Mouse (Mus musculus): ENCODE measurements around the gene A730061H03Rik. TPM values are rescaled to one million over a fixed set of nuclear protein-coding genes. Genes with fewer than 3 reads are reported as not detected.

A730061H03Rik gene
- polyA plus RNA-seq, 1 experiment from 2014 or later = 0.55 TPM

DNA sequence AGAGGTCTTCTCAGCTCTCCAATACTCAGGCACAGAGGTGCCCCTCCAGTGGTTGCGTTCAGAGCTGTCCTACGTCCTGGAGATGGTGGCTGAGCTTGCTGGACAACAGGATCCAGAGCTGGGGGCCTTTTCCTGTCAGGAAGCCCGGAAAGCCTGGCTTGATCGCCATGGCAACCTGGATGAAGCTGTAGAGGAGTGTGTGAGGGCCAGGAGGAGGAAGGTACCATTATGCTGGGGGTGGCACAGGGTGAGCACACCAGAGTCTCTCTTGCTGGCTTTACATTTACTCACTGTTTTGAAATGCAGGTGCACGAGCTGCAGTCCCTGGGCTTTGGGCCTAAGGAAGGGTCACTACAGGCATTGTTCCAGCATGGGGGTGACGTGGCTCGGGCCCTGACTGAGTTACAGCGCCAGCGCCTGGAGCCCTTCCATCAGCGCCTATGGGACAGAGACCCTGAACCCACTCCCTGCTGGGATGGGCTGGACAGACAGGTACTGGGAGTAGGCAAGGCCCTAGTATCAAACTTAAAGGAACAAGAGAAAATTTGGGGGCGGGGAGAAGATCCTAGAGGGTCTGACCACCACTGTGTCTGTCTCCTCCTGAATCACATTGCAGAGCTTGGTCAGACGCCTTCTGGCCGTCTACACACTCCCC lies 36.0 kb upstream of the A730061H03Rik start:
- ATAC-seq = no peak
- Histone ChIP-seq H3K4me2 (ENCODE audit: low read length) (no peak overlapping the region), H3K9me3 (replicated peaks; ENCODE audit: control insufficient read depth, low read length, poor library complexity, severe bottlenecking) (no peaks in the 10 kb centered on the region), H3K9ac (ENCODE audit: low read depth, low read length) (no peak overlapping the region), H3K4me1 (ENCODE audit: control insufficient read depth, insufficient read depth, low read length) (peaks cover 20% of the 10 kb centered on the region), H3K4me3 (ENCODE audit: low read depth, low read length) (no peak overlapping the region), H3K27me3 (ENCODE audit: control insufficient read depth, insufficient read depth, low read depth, low read length) (no peaks in the 10 kb centered on the region), H3K36me3 (ENCODE audit: control insufficient read depth, insufficient read depth, low read length) (peaks cover 44% of the 10 kb centered on the region), H3K27ac (ENCODE audit: low read length) (no peak overlapping the region)
- 69% methylated on average over 13 of the region's 13 CpGs for WGBS

- H3K36me3 ChIP-seq (ENCODE audit: control insufficient read depth, insufficient read depth, low read length) = peaks cover 21% of the 10 kb centered on the region
- no peak for ATAC-seq
- H3K9ac ChIP-seq (ENCODE audit: low read depth, low read length) = peak overlapping the region; percentile 86
- 7% methylated on average over 16 of the region's 16 CpGs for WGBS
- H3K4me1 ChIP-seq (ENCODE audit: control insufficient read depth, insufficient read depth, low read length) = peaks cover 26% of the 10 kb centered on the region
- no peaks in the 10 kb centered on the region for H3K9me3 ChIP-seq (replicated peaks; ENCODE audit: control insufficient read depth, low read length, poor library complexity, severe bottlenecking)
- no peaks in the 10 kb centered on the region for H3K27me3 ChIP-seq (ENCODE audit: control insufficient read depth, insufficient read depth, low read depth, low read length)
- peak overlapping the region; percentile 95 for H3K4me2 ChIP-seq (ENCODE audit: low read length)
- peak overlapping the region; percentile 91; the same call in 1 of the 2 replicates for H3K27ac ChIP-seq (ENCODE audit: low read length)
- peak overlapping the region; percentile 91 for H3K4me3 ChIP-seq (ENCODE audit: low read depth, low read length)
These were observed 32.0 kb upstream of the A730061H03Rik start for GRCm38 (mm10) chr14:55592226-55592625.

GRCm38 (mm10) chr14:55591331-55591891 lies 31.2 kb upstream of the A730061H03Rik start, which contains the start of gene Rnf31:
Gene Rnf31, plus strand, starts transcription at chr14:55591708.
- Histone ChIP-seq H3K4me1 (ENCODE audit: control insufficient read depth, insufficient read depth, low read length) (peaks cover 26% of the 10 kb centered on the region), H3K4me2 (ENCODE audit: low read length) (peak within 1 kb of the TSS; percentile 95), H3K4me3 (ENCODE audit: low read depth, low read length) (peak within 1 kb of the TSS; percentile 91), H3K9me3 (replicated peaks; ENCODE audit: control insufficient read depth, low read length, poor library complexity, severe bottlenecking) (no peaks in the 10 kb centered on the region), H3K27ac (ENCODE audit: low read length) (peak within 1 kb of the TSS; percentile 91), H3K27me3 (ENCODE audit: control insufficient read depth, insufficient read depth, low read depth, low read length) (no peaks in the 10 kb centered on the region), H3K36me3 (ENCODE audit: control insufficient read depth, insufficient read depth, low read length) (peaks cover 18% of the 10 kb centered on the region), H3K9ac (ENCODE audit: low read depth, low read length) (peak within 1 kb of the TSS; percentile 86)
- peak; percentile 94 for ATAC-seq
- WGBS = under 1% methylated on average over 33 of the region's 33 CpGs

GRCm38 (mm10) chr14:55590748-55591330 lies 30.6 kb upstream of the A730061H03Rik start, which contains the start of gene Psme2:
Gene Psme2, minus strand, starts transcription at chr14:55591113.
- no peaks in the 10 kb centered on the region for H3K9me3 ChIP-seq (replicated peaks; ENCODE audit: control insufficient read depth, low read length, poor library complexity, severe bottlenecking)
- H3K4me3 ChIP-seq (ENCODE audit: low read depth, low read length) = peak within 1 kb of the TSS; percentile 91
- peaks cover 13% of the 10 kb centered on the region for H3K36me3 ChIP-seq (ENCODE audit: control insufficient read depth, insufficient read depth, low read length)
- peaks cover 26% of the 10 kb centered on the region for H3K4me1 ChIP-seq (ENCODE audit: control insufficient read depth, insufficient read depth, low read length)
- peak within 1 kb of the TSS; percentile 91 for H3K27ac ChIP-seq (ENCODE audit: low read length)
- 0% methylated on average over 22 of the region's 22 CpGs for WGBS
- H3K27me3 ChIP-seq (ENCODE audit: control insufficient read depth, insufficient read depth, low read depth, low read length) = no peaks in the 10 kb centered on the region
- peak; percentile 95 for ATAC-seq
- peak within 1 kb of the TSS; percentile 95 for H3K4me2 ChIP-seq (ENCODE audit: low read length)
- peak within 1 kb of the TSS; percentile 86 for H3K9ac ChIP-seq (ENCODE audit: low read depth, low read length)

DNA sequence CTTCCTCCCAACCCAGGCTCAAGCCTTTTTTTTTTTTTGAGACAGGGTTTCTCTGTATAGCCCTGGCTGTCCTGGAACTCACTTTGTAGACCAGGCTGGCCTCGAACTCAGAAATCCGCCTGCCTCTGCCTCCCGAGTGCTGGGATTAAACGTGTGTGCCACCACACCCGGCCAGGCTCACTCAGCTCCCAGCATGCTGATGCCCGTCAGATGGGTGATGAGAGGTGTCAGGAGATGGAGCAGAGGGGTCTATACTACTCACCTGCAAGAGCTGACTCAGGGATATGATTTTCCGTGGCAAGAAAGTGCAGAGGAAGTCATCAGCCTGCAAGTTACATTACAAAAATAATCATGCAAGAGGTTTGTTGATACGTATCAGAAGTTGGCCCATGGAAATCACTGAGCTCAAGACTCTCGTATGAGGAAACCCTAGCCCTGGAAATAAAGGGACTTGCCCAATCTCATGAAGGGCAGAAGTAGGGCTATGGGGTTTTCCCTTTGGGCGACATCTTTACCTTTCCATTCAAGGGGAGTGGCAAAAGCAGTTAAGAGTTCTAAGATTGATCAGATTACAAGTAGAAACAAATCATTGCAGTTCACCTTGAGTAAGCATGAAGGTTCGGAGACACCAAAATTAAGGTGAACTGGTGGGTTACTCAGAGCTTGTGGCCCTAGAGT lies 29.7 kb upstream of the A730061H03Rik start:
- H3K4me3 ChIP-seq (ENCODE audit: low read depth, low read length) = peak overlapping the region; percentile 91
- H3K9me3 ChIP-seq (replicated peaks; ENCODE audit: control insufficient read depth, low read length, poor library complexity, severe bottlenecking) = no peaks in the 10 kb centered on the region
- H3K4me2 ChIP-seq (ENCODE audit: low read length) = peak overlapping the region; percentile 95
- H3K27ac ChIP-seq (ENCODE audit: low read length) = peak overlapping the region; percentile 91
- WGBS = 91% methylated on average over 11 of the region's 11 CpGs
- H3K36me3 ChIP-seq (ENCODE audit: control insufficient read depth, insufficient read depth, low read length) = peaks cover 6% of the 10 kb centered on the region; the same call in 1 of the 2 replicates
- peaks cover 29% of the 10 kb centered on the region for H3K4me1 ChIP-seq (ENCODE audit: control insufficient read depth, insufficient read depth, low read length)
- no peak for ATAC-seq
- H3K9ac ChIP-seq (ENCODE audit: low read depth, low read length) = peak overlapping the region; percentile 86
- no peaks in the 10 kb centered on the region for H3K27me3 ChIP-seq (ENCODE audit: control insufficient read depth, insufficient read depth, low read depth, low read length)

GRCm38 (mm10) chr14:55589271-55589670 lies 29.1 kb upstream of the A730061H03Rik start:
- Histone ChIP-seq H3K36me3 (ENCODE audit: control insufficient read depth, insufficient read depth, low read length) (peaks cover 6% of the 10 kb centered on the region; the same call in 1 of the 2 replicates), H3K9me3 (replicated peaks; ENCODE audit: control insufficient read depth, low read length, poor library complexity, severe bottlenecking) (no peaks in the 10 kb centered on the region), H3K4me2 (ENCODE audit: low read length) (no peak overlapping the region), H3K9ac (ENCODE audit: low read depth, low read length) (no peak overlapping the region), H3K27ac (ENCODE audit: low read length) (no peak overlapping the region), H3K27me3 (ENCODE audit: control insufficient read depth, insufficient read depth, low read depth, low read length) (no peaks in the 10 kb centered on the region), H3K4me1 (ENCODE audit: control insufficient read depth, insufficient read depth, low read length) (peaks cover 32% of the 10 kb centered on the region), H3K4me3 (ENCODE audit: low read depth, low read length) (no peak overlapping the region)
- WGBS = 94% methylated on average over 5 of the region's 5 CpGs
- no peak for ATAC-seq

DNA sequence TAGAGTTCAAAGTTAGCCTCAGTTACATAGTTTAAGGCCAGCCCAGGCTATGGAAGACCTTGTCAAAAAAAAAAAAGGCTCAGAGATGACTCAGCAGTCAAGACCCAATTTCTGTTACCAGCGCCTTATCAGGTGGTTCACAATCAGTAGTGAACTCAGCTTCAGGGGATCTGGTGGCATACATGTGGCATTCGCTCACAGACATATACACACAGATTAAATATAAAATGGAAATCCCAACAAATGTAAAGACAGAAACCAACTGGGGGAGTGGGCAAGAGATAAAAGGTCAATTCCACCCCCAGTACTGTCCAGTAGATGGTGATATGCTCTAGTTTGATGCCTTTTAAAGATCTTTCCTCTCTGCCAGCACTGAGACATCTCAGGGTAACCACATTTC lies 25.9 kb upstream of the A730061H03Rik start:
- Histone ChIP-seq H3K27ac (ENCODE audit: low read length) (no peak overlapping the region), H3K36me3 (ENCODE audit: control insufficient read depth, insufficient read depth, low read length) (peaks cover 4% of the 10 kb centered on the region; the same call in 1 of the 2 replicates), H3K27me3 (ENCODE audit: control insufficient read depth, insufficient read depth, low read depth, low read length) (no peaks in the 10 kb centered on the region), H3K4me3 (ENCODE audit: low read depth, low read length) (no peak overlapping the region), H3K4me2 (ENCODE audit: low read length) (no peak overlapping the region), H3K4me1 (ENCODE audit: control insufficient read depth, insufficient read depth, low read length) (peaks cover 16% of the 10 kb centered on the region), H3K9me3 (replicated peaks; ENCODE audit: control insufficient read depth, low read length, poor library complexity, severe bottlenecking) (no peaks in the 10 kb centered on the region), H3K9ac (ENCODE audit: low read depth, low read length) (no peak overlapping the region)
- ATAC-seq = no peak
- WGBS = 96% methylated on average over 2 of the region's 2 CpGs

DNA sequence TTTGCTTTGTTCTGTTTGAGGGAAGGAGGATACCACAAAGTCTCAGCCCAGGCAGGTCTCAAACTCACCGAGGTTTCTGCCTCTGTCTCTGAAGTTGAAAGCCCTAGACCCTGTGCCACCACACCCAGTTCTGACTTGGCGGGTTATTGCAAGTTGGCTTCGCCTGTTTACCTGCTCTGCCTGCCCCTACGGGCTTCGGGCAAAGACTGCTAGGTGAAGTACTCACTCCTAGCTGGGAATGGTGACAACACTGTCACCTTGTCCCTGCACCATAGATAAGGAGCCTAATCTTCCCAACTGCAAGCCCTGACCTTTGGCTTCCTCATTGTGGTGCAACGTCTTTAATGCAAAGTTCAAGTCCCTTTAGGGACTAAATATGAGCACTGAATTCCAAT lies 25.4 kb upstream of the A730061H03Rik start:
- H3K27me3 ChIP-seq (ENCODE audit: control insufficient read depth, insufficient read depth, low read depth, low read length) = no peaks in the 10 kb centered on the region
- peaks cover 4% of the 10 kb centered on the region; the same call in 1 of the 2 replicates for H3K36me3 ChIP-seq (ENCODE audit: control insufficient read depth, insufficient read depth, low read length)
- peaks cover 16% of the 10 kb centered on the region for H3K4me1 ChIP-seq (ENCODE audit: control insufficient read depth, insufficient read depth, low read length)
- H3K9ac ChIP-seq (ENCODE audit: low read depth, low read length) = no peak overlapping the region
- H3K9me3 ChIP-seq (replicated peaks; ENCODE audit: control insufficient read depth, low read length, poor library complexity, severe bottlenecking) = no peaks in the 10 kb centered on the region
- H3K4me3 ChIP-seq (ENCODE audit: low read depth, low read length) = no peak overlapping the region
- no peak overlapping the region for H3K27ac ChIP-seq (ENCODE audit: low read length)
- WGBS = 68% methylated on average over 6 of the region's 6 CpGs
- H3K4me2 ChIP-seq (ENCODE audit: low read length) = peak overlapping the region; percentile 78
- 0 out of 2 replicates have a peak, but pooled peaks have one; percentile 12 for ATAC-seq
